Mouse (Mus musculus) heart, embryonic 11.5 days (tissue): ENCODE results near the gene Wnt6. TPM values are rescaled to one million over a fixed set of nuclear protein-coding genes. Genes with fewer than 3 reads are reported as not detected.

Experiments used
- ATAC-seq: fragments of 200-750 bp; cut with Nextera tagmentation; replicated peaks from 2 replicates; pipeline ENCODE4 v1.8.0; 2017; ENCODE audit warnings: moderate library complexity; ENCODE audit not compliant: insufficient number of reproducible peaks, low FRiP score, low TSS enrichment
- H3K27ac ChIP-seq: fragments of 300-500 bp; sonication (generic); 2 replicates; pipeline ENCODE4 v1.5.1; 2014; ENCODE audit warnings: mild to moderate bottlenecking, low read depth, low read length
- H3K27me3 ChIP-seq: fragments of 300-500 bp; sonication (generic); 2 replicates; pipeline ENCODE4 v1.6.1; 2014; ENCODE audit warnings: mild to moderate bottlenecking, low read length, mixed read lengths; ENCODE audit not compliant: control insufficient read depth, insufficient read depth
- H3K36me3 ChIP-seq: fragments of 300-500 bp; sonication (generic); 2 replicates; pipeline ENCODE4 v1.6.1; 2014; ENCODE audit warnings: mild to moderate bottlenecking, low read length, moderate library complexity, mixed read lengths; ENCODE audit not compliant: control insufficient read depth, insufficient read depth
- H3K4me1 ChIP-seq: fragments of 300-500 bp; sonication (generic); 2 replicates; pipeline ENCODE4 v1.6.1; 2014; ENCODE audit warnings: low read length; ENCODE audit not compliant: control insufficient read depth, insufficient read depth
- H3K4me2 ChIP-seq: fragments of 300-500 bp; sonication (generic); 2 replicates; pipeline ENCODE4 v1.6.1; 2014; ENCODE audit warnings: mild to moderate bottlenecking, moderate library complexity
- H3K4me3 ChIP-seq: fragments of 300-500 bp; sonication (generic); 2 replicates; pipeline ENCODE4 v1.5.1; 2014; ENCODE audit warnings: low read depth, low read length
- H3K9ac ChIP-seq: fragments of 300-500 bp; sonication (generic); 2 replicates; pipeline ENCODE4 v1.6.1; 2014; ENCODE audit warnings: mild to moderate bottlenecking, low read depth, low read length, moderate library complexity
- H3K9me3 ChIP-seq: fragments of 300-500 bp; sonication (generic); replicated peaks from 2 replicates; pipeline ENCODE4 v1.6.1; 2016; ENCODE audit warnings: low read length; ENCODE audit not compliant: control insufficient read depth
- WGBS: fragments of 180-500 bp; shearing (Covaris S2); extraction: QIAGEN DNeasy Blood & Tissue Kit; methylation state at CpG from one replicate; pipeline ENCODE4 v1.1.7; 2014; ENCODE audit not compliant: insufficient replicate concordance; 5-methylcytosine and 5-hydroxymethylcytosine counted together
- polyA plus RNA-seq: library from polyadenylated mRNA; unstranded; fragments of >200 nt; fragmentation: Nextera tagmentation; extraction: Ambion mirVana; gene quantifications from 2 replicates; pipeline ENCODE4 v1.2.1, GENCODE M21; 2014

Wnt6 gene
- polyA plus RNA-seq, 1 experiment from 2014 or later = 0.46 TPM

- 9% methylated on average over 30 of the region's 30 CpGs for WGBS
- H3K27ac ChIP-seq = peak within 1 kb of the TSS; percentile 85
- peak within 1 kb of the TSS; percentile 65 for H3K9ac ChIP-seq
Measured at GRCm38 (mm10) chr1:74748643-74749271, 22.9 kb upstream of the Wnt6 start, which contains the start of gene Prkag3. Gene Prkag3, minus strand, starts transcription at chr1:74749221.

GRCm38 (mm10) chr1:74749301-74749700, 22.4 kb upstream of the Wnt6 start:
- Histone ChIP-seq H3K9ac (peak overlapping the region; percentile 65), H3K27ac (peak overlapping the region; percentile 85), H3K27me3 (peaks cover 11% of the 10 kb centered on the region), H3K4me1 (peaks cover 14% of the 10 kb centered on the region), H3K9me3 (no peaks in the 10 kb centered on the region), H3K36me3 (no peaks in the 10 kb centered on the region), H3K4me3 (peak overlapping the region; percentile 43), H3K4me2 (peak overlapping the region; percentile 67)
- 37% methylated on average over 7 of the region's 7 CpGs for WGBS
- peak; percentile 70; the same call in 1 of the 2 replicates for ATAC-seq

More at GRCm38 (mm10) chr1:74748643-74749271, 22.9 kb upstream of the Wnt6 start, which contains the start of gene Prkag3:
- peaks cover 11% of the 10 kb centered on the region for H3K27me3 ChIP-seq
- peaks cover 14% of the 10 kb centered on the region for H3K4me1 ChIP-seq
- H3K4me3 ChIP-seq = peak within 1 kb of the TSS; percentile 43
- H3K36me3 ChIP-seq = no peaks in the 10 kb centered on the region
- peak within 1 kb of the TSS; percentile 67 for H3K4me2 ChIP-seq
- H3K9me3 ChIP-seq = no peaks in the 10 kb centered on the region
- 0 out of 2 replicates have a peak, but pooled peaks have one; percentile 39 for ATAC-seq

GRCm38 (mm10) chr1:74750683-74751082, 21.0 kb upstream of the Wnt6 start:
- Histone ChIP-seq H3K4me2 (no peak overlapping the region), H3K36me3 (no peaks in the 10 kb centered on the region), H3K9me3 (no peaks in the 10 kb centered on the region), H3K27me3 (peaks cover 11% of the 10 kb centered on the region), H3K27ac (no peak overlapping the region), H3K9ac (no peak overlapping the region), H3K4me3 (no peak overlapping the region), H3K4me1 (peaks cover 14% of the 10 kb centered on the region)
- WGBS = 80% methylated on average over 4 of the region's 4 CpGs
- no peak for ATAC-seq

GRCm38 (mm10) chr1:74752150-74752549, 19.5 kb upstream of the Wnt6 start:
- Histone ChIP-seq H3K27me3 (peaks cover 10% of the 10 kb centered on the region), H3K4me2 (no peak overlapping the region), H3K9me3 (no peaks in the 10 kb centered on the region), H3K36me3 (no peaks in the 10 kb centered on the region), H3K27ac (no peak overlapping the region), H3K4me1 (peaks cover 14% of the 10 kb centered on the region), H3K9ac (no peak overlapping the region), H3K4me3 (no peak overlapping the region)
- WGBS = 73% methylated on average over 8 of the region's 8 CpGs
- no peak for ATAC-seq

GRCm38 (mm10) chr1:74752833-74753232, 18.9 kb upstream of the Wnt6 start:
- Histone ChIP-seq H3K4me1 (peaks cover 14% of the 10 kb centered on the region), H3K4me3 (no peak overlapping the region), H3K27me3 (peaks cover 4% of the 10 kb centered on the region; the same call in 1 of the 2 replicates), H3K36me3 (no peaks in the 10 kb centered on the region), H3K27ac (no peak overlapping the region), H3K9me3 (no peaks in the 10 kb centered on the region), H3K4me2 (no peak overlapping the region), H3K9ac (no peak overlapping the region)
- 92% methylated on average over 3 of the region's 3 CpGs for WGBS
- ATAC-seq = no peak

- Histone ChIP-seq H3K4me1 (peaks cover 12% of the 10 kb centered on the region), H3K9ac (no peak overlapping the region), H3K36me3 (no peaks in the 10 kb centered on the region), H3K27me3 (peaks cover 2% of the 10 kb centered on the region; the same call in 1 of the 2 replicates), H3K27ac (no peak overlapping the region), H3K9me3 (no peaks in the 10 kb centered on the region), H3K4me2 (no peak overlapping the region), H3K4me3 (no peak overlapping the region)
- no peak for ATAC-seq
- WGBS = 77% methylated on average over 8 of the region's 8 CpGs
Measured at GRCm38 (mm10) chr1:74753266-74753974, 18.3 kb upstream of the Wnt6 start.

GRCm38 (mm10) chr1:74754175-74754785, 17.4 kb upstream of the Wnt6 start:
- Histone ChIP-seq H3K4me3 (no peak overlapping the region), H3K4me2 (no peak overlapping the region), H3K9me3 (no peaks in the 10 kb centered on the region), H3K4me1 (peaks cover 5% of the 10 kb centered on the region), H3K27me3 (no peaks in the 10 kb centered on the region), H3K36me3 (no peaks in the 10 kb centered on the region), H3K9ac (no peak overlapping the region), H3K27ac (no peak overlapping the region)
- WGBS = 74% methylated on average over 5 of the region's 5 CpGs
- ATAC-seq = no peak

GRCm38 (mm10) chr1:74759773-74760172, 11.9 kb upstream of the Wnt6 start:
- no peak for ATAC-seq
- no peaks in the 10 kb centered on the region for H3K9me3 ChIP-seq
- 21% methylated on average over 4 of the region's 4 CpGs for WGBS
- H3K4me1 ChIP-seq = no peaks in the 10 kb centered on the region
- H3K9ac ChIP-seq = no peak overlapping the region
- no peaks in the 10 kb centered on the region for H3K36me3 ChIP-seq
- peaks cover 17% of the 10 kb centered on the region for H3K27me3 ChIP-seq
- no peak overlapping the region for H3K4me3 ChIP-seq
- no peak overlapping the region for H3K27ac ChIP-seq
- no peak overlapping the region for H3K4me2 ChIP-seq
